In genomic region chr7:105555571-105555970, GRCm38 (mm10) we compare ENCODE assay signal across 9 mouse cellular contexts. TPM values are rescaled to one million over a fixed set of nuclear protein-coding genes. Genes with fewer than 3 reads are reported as not detected.
DNase-seq lines count a peak whose midpoint lies in the region; ATAC-seq and TF ChIP-seq lines count a peak whose summit lies in the region.
"Had no signal": no experiment of that assay in that cellular context is flagged by ENCODE, and none has a peak within 500 bp of the region (broad histone marks: within the 10 kb centered on the region; RNA-seq: fewer than 3 reads in every experiment).

No protein-coding gene starts in this region.

- no peak overlapping the region for H3K4me3 ChIP-seq in stomach, embryonic 15.5 days (replicated peaks)
- no peak overlapping the region for H3K4me3 ChIP-seq in stomach, postnatal 0 days (ENCODE audit: low read depth, low read length)
- H3K4me3 ChIP-seq in hindbrain, postnatal 0 days (ENCODE audit: low read length): no peak overlapping the region; the same call in 1 of the 2 replicates
- H3K4me3 ChIP-seq in neural tube, embryonic 14.5 days (ENCODE audit: low read depth, low read length): no peak overlapping the region

- no peaks in the 10 kb centered on the region for H3K9me3 ChIP-seq in stomach, embryonic 15.5 days
- no peaks in the 10 kb centered on the region for H3K9me3 ChIP-seq in stomach, postnatal 0 days (ENCODE audit: control insufficient read depth, low read length)
- no peaks in the 10 kb centered on the region for H3K9me3 ChIP-seq in hindbrain, postnatal 0 days (ENCODE audit: low read length)
- no peaks in the 10 kb centered on the region for H3K9me3 ChIP-seq in neural tube, embryonic 14.5 days (ENCODE audit: control insufficient read depth, low read length)

- no peak for TF ChIP-seq EP300 in stomach, postnatal 0 days (optimal IDR thresholded peaks at IDR 0.05)

- 82% methylated on average over 10 of the region's 10 CpGs for WGBS in stomach, embryonic 15.5 days
- 90% methylated on average over 10 of the region's 10 CpGs for WGBS in stomach, postnatal 0 days
- WGBS in hindbrain, postnatal 0 days: 74% methylated on average over 10 of the region's 10 CpGs
- WGBS in neural tube, embryonic 14.5 days: 92% methylated on average over 10 of the region's 10 CpGs

- H3K27me3 ChIP-seq in stomach, embryonic 15.5 days (replicated peaks): no peaks in the 10 kb centered on the region
- H3K27me3 ChIP-seq in stomach, postnatal 0 days (ENCODE audit: control insufficient read depth, insufficient read depth, low read length): no peaks in the 10 kb centered on the region
- H3K27me3 ChIP-seq in hindbrain, postnatal 0 days (ENCODE audit: insufficient read depth, low read length): no peaks in the 10 kb centered on the region
- H3K27me3 ChIP-seq in neural tube, embryonic 14.5 days (ENCODE audit: control insufficient read depth, insufficient read depth, low read length): no peaks in the 10 kb centered on the region

- peaks cover 7% of the 10 kb centered on the region; the same call in 1 of the 2 replicates for H3K4me1 ChIP-seq in stomach, embryonic 15.5 days
- peaks cover 3% of the 10 kb centered on the region; the same call in 1 of the 2 replicates for H3K4me1 ChIP-seq in stomach, postnatal 0 days (replicated peaks; ENCODE audit: control insufficient read depth, insufficient read depth)
- peaks cover 19% of the 10 kb centered on the region for H3K4me1 ChIP-seq in hindbrain, postnatal 0 days (ENCODE audit: insufficient read depth, low read length)
- H3K4me1 ChIP-seq in neural tube, embryonic 14.5 days (ENCODE audit: control insufficient read depth, insufficient read depth, low read length): peaks cover 13% of the 10 kb centered on the region; the same call in 1 of the 2 replicates

- H3K36me3 ChIP-seq in stomach, embryonic 15.5 days: no peaks in the 10 kb centered on the region
- peaks cover 3% of the 10 kb centered on the region; the same call in 1 of the 2 replicates for H3K36me3 ChIP-seq in stomach, postnatal 0 days (ENCODE audit: control insufficient read depth, insufficient read depth, low read length)
- peaks cover 29% of the 10 kb centered on the region; the same call in 1 of the 2 replicates for H3K36me3 ChIP-seq in hindbrain, postnatal 0 days (ENCODE audit: insufficient read depth, low read length)
- H3K36me3 ChIP-seq in neural tube, embryonic 14.5 days (ENCODE audit: control insufficient read depth, insufficient read depth, low read length): peaks cover 23% of the 10 kb centered on the region

- peak overlapping the region; percentile 87; the same call in 1 of the 2 replicates for H3K4me2 ChIP-seq in stomach, embryonic 15.5 days
- no peak overlapping the region for H3K4me2 ChIP-seq in stomach, postnatal 0 days (replicated peaks; ENCODE audit: low read depth)
- peak overlapping the region; percentile 85 for H3K4me2 ChIP-seq in hindbrain, postnatal 0 days (ENCODE audit: low read depth, low read length)
- H3K4me2 ChIP-seq in neural tube, embryonic 14.5 days (ENCODE audit: low read depth, low read length): peak overlapping the region; percentile 89; the same call in 1 of the 2 replicates

- H3K27ac ChIP-seq in stomach, embryonic 15.5 days: no peak overlapping the region
- no peak overlapping the region for H3K27ac ChIP-seq in stomach, postnatal 0 days (replicated peaks)
- H3K27ac ChIP-seq in hindbrain, postnatal 0 days: no peak overlapping the region
- H3K27ac ChIP-seq in neural tube, embryonic 14.5 days (ENCODE audit: low read depth, low read length): no peak overlapping the region

- H3K9ac ChIP-seq in stomach, embryonic 15.5 days: no peak overlapping the region
- H3K9ac ChIP-seq in stomach, postnatal 0 days (ENCODE audit: low read length): no peak overlapping the region
- no peak overlapping the region for H3K9ac ChIP-seq in hindbrain, postnatal 0 days (replicated peaks; ENCODE audit: low read length)
- peak overlapping the region; percentile 70 for H3K9ac ChIP-seq in neural tube, embryonic 14.5 days (replicated peaks; ENCODE audit: low read depth, low read length)

- ATAC-seq in stomach, embryonic 15.5 days (ENCODE audit: insufficient read depth, low FRiP score, low read depth): no peak
- ATAC-seq in stomach, postnatal 0 days (ENCODE audit: low FRiP score, low TSS enrichment): no peak
- no peak for ATAC-seq in hindbrain, postnatal 0 days
- ATAC-seq in neural tube, embryonic 14.5 days (ENCODE audit: low read depth): no peak
- ATAC-seq: CD4-positive, CD25-positive, alpha-beta regulatory T cell, adult 4 months had no signal

- intact Hi-C loops in heart, postnatal 36 days (cut with DNase I): loop anchor here (2.0 kb wide), 3 partner anchors 25 to 85 kb away; partner anchors contain the start of genes Apbb1, Arfip2, Gm45799 and Timm10b

- TF ChIP-seq CTCF in stomach, postnatal 0 days (IDR thresholded peaks at IDR 0.05; ENCODE audit: low read depth): no peak
- TF ChIP-seq CTCF in hindbrain, postnatal 0 days (IDR thresholded peaks at IDR 0.05; ENCODE audit: low read depth): no peak

- DNase-seq in heart, adult 11 months: peak; percentile 94
- no peak for DNase-seq in heart, postnatal 36 days
- no peak for DNase-seq in stomach, postnatal 0 days (ENCODE audit: low spot score)
- no peak for DNase-seq in hindbrain, postnatal 0 days (ENCODE audit: low spot score)
- no peak for DNase-seq in embryo, embryonic 11 days
- no peak for DNase-seq in embryo, embryonic 10.5 days (ENCODE audit: low spot score)

RNA-seq across cellular contexts. Expression of gene Smpd1, which starts 1.4 kb away (rescaled TPM):
- total RNA-seq in heart, postnatal 36 days (2021): 100 to 1,000 TPM; 156 to 163 TPM
- 31.5 and 31.8 TPM in 2 replicates for polyA plus RNA-seq in stomach, embryonic 15.5 days (2015; fragmentation: Nextera tagmentation; extraction: Ambion mirVana)
- 79.7 and 91.0 TPM in 2 replicates for polyA plus RNA-seq in stomach, postnatal 0 days (2015; fragmentation: Nextera tagmentation; extraction: Ambion mirVana)
- 177 and 178 TPM in 2 replicates for total RNA-seq in hindbrain, postnatal 0 days (2014; rRNA removed)
- 103 and 108 TPM in 2 replicates for polyA plus RNA-seq in hindbrain, postnatal 0 days (2015; fragmentation: Nextera tagmentation; extraction: Ambion mirVana)
- polyA plus RNA-seq in neural tube, embryonic 14.5 days (2014; fragmentation: Nextera tagmentation; extraction: Ambion mirVana): 93.8 and 98.1 TPM in 2 replicates

RNA-seq across cellular contexts. Expression of gene Apbb1, which starts 25.9 kb away (rescaled TPM):
- total RNA-seq in heart, postnatal 36 days (2021): 100 to 1,000 TPM; 116 TPM
- polyA plus RNA-seq in stomach, embryonic 15.5 days (2015; fragmentation: Nextera tagmentation; extraction: Ambion mirVana): 31.3 and 36.1 TPM in 2 replicates
- polyA plus RNA-seq in stomach, postnatal 0 days (2015; fragmentation: Nextera tagmentation; extraction: Ambion mirVana): 16.6 and 18.5 TPM in 2 replicates
- 512 and 570 TPM in 2 replicates for total RNA-seq in hindbrain, postnatal 0 days (2014; rRNA removed)
- polyA plus RNA-seq in hindbrain, postnatal 0 days (2015; fragmentation: Nextera tagmentation; extraction: Ambion mirVana): 306 and 307 TPM in 2 replicates
- polyA plus RNA-seq in neural tube, embryonic 14.5 days (2014; fragmentation: Nextera tagmentation; extraction: Ambion mirVana): 220 and 224 TPM in 2 replicates

RNA-seq across cellular contexts. Expression of gene Hpx, which starts 44.4 kb away (rescaled TPM):
- not detected for total RNA-seq in heart, postnatal 36 days (2021)
- 7.0 and 17.7 TPM in 2 replicates for polyA plus RNA-seq in stomach, embryonic 15.5 days (2015; fragmentation: Nextera tagmentation; extraction: Ambion mirVana)
- 2.7 and 5.4 TPM in 2 replicates for polyA plus RNA-seq in stomach, postnatal 0 days (2015; fragmentation: Nextera tagmentation; extraction: Ambion mirVana)
- 0.36 TPM in 1 of 2 replicates, not detected in the other for total RNA-seq in hindbrain, postnatal 0 days (2014; rRNA removed)
- 0.11 TPM in 1 of 2 replicates, not detected in the other for polyA plus RNA-seq in hindbrain, postnatal 0 days (2015; fragmentation: Nextera tagmentation; extraction: Ambion mirVana)
- polyA plus RNA-seq in neural tube, embryonic 14.5 days (2014; fragmentation: Nextera tagmentation; extraction: Ambion mirVana): 0.58 TPM in 1 of 2 replicates, not detected in the other
- polyA plus RNA-seq: CD4-positive, CD25-positive, alpha-beta regulatory T cell, adult 4 months had no signal
